ENCODE assay signal across 8 mouse cellular contexts in genomic region chr7:25238829-25239623, GRCm38 (mm10). TPM values are rescaled to one million over a fixed set of nuclear protein-coding genes. Genes with fewer than 3 reads are reported as not detected.
A peak's percentile ranks its signal among the peaks of the same experiment; 100 is the strongest.
DNase-seq lines count a peak whose midpoint lies in the region; ATAC-seq and TF ChIP-seq lines count a peak whose summit lies in the region.

No protein-coding gene starts in this region.

- H3K27ac ChIP-seq in forebrain, embryonic 15.5 days (replicated peaks): peak overlapping the region; percentile 88
- H3K27ac ChIP-seq in layer of hippocampus, adult 2 months: peak overlapping the region; percentile 100

- H3K4me2 ChIP-seq in forebrain, embryonic 15.5 days (replicated peaks): peak overlapping the region; percentile 77

- peaks cover 4% of the 10 kb centered on the region; the same call in 1 of the 2 replicates for H3K36me3 ChIP-seq in forebrain, embryonic 15.5 days

- no peaks in the 10 kb centered on the region for H3K27me3 ChIP-seq in forebrain, embryonic 15.5 days

- peak overlapping the region; percentile 92 for H3K4me3 ChIP-seq in forebrain, embryonic 15.5 days
- peak overlapping the region; percentile 65 for H3K4me3 ChIP-seq in layer of hippocampus, adult 2 months

- H3K4me1 ChIP-seq in forebrain, embryonic 15.5 days: peaks cover 35% of the 10 kb centered on the region

- TF ChIP-seq CTCF in layer of hippocampus, adult 2 months (conservative IDR thresholded peaks at IDR 0.05): peak; percentile 78

- intact Hi-C loops in heart, postnatal 25 days (cut with DNase I): loop anchor here (1.0 kb wide), 1 partner anchor 10 kb away; no protein-coding TSS in a partner anchor

- ATAC-seq in forebrain, embryonic 15.5 days (replicated peaks): peak; percentile 62

- H3K9ac ChIP-seq in forebrain, embryonic 15.5 days (replicated peaks): peak overlapping the region; percentile 47

- WGBS in forebrain, embryonic 15.5 days: 5% methylated on average over 30 of the region's 30 CpGs

- DNase-seq in MN1 (ENCODE audit: low spot score): peak; percentile 92
- DNase-seq in cerebellum, adult 11-12 months: peak; percentile 91
- DNase-seq in heart, postnatal 25 days (ENCODE audit: low spot score): peak; percentile 77
- peak; percentile 85 to 93 for DNase-seq in layer of hippocampus, adult 2 months (ENCODE audit: low spot score in 2 of 2)
- DNase-seq in lung, postnatal 10 days: peak; percentile 92
- peak; percentile 80 for DNase-seq in retina, adult 2 months (ENCODE audit: low read depth, low spot score)
- DNase-seq in thymus, postnatal 25 days: peak; percentile 86

- H3K9me3 ChIP-seq in forebrain, embryonic 15.5 days: no peaks in the 10 kb centered on the region

RNA-seq across cellular contexts. Expression of gene Gsk3a, which starts 1.4 kb away (rescaled TPM):
- polyA plus RNA-seq in forebrain, embryonic 15.5 days (2015; fragmentation: Nextera tagmentation; extraction: Ambion mirVana): 16.2 and 17.4 TPM in 2 replicates
- total RNA-seq in heart, postnatal 25 days (2021): 10 to 100 TPM; 62.6 to 64.6 TPM
- 100 to 1,000 TPM; 206 to 220 TPM for total RNA-seq in layer of hippocampus, adult 2 months (2021)

RNA-seq across cellular contexts. Expression of gene Erf, which starts 11.5 kb away (rescaled TPM):
- 4.8 and 5.5 TPM in 2 replicates for polyA plus RNA-seq in forebrain, embryonic 15.5 days (2015; fragmentation: Nextera tagmentation; extraction: Ambion mirVana)
- total RNA-seq in heart, postnatal 25 days (2021): 10 to 100 TPM; 19.2 to 29.6 TPM
- 10 to 100 TPM; 40.3 to 45.1 TPM for total RNA-seq in layer of hippocampus, adult 2 months (2021)

RNA-seq across cellular contexts. Expression of gene Zfp526, which starts 17.8 kb away (rescaled TPM):
- 1.9 and 2.0 TPM in 2 replicates for polyA plus RNA-seq in forebrain, embryonic 15.5 days (2015; fragmentation: Nextera tagmentation; extraction: Ambion mirVana)
- total RNA-seq in heart, postnatal 25 days (2021): 1 to 10 TPM; 8.0 to 9.1 TPM
- 10 to 100 TPM; 10.5 to 12.7 TPM for total RNA-seq in layer of hippocampus, adult 2 months (2021)

RNA-seq across cellular contexts. Expression of gene Dedd2, which starts 18.6 kb away (rescaled TPM):
- polyA plus RNA-seq in forebrain, embryonic 15.5 days (2015; fragmentation: Nextera tagmentation; extraction: Ambion mirVana): 17.7 and 18.0 TPM in 2 replicates
- total RNA-seq in heart, postnatal 25 days (2021): 10 to 100 TPM; 13.6 to 20.2 TPM
- total RNA-seq in layer of hippocampus, adult 2 months (2021): 10 to 100 TPM; 23.7 to 24.1 TPM

RNA-seq across cellular contexts. Expression of gene Cic, which starts 28.5 kb away (rescaled TPM):
- 53.2 and 54.4 TPM in 2 replicates for polyA plus RNA-seq in forebrain, embryonic 15.5 days (2015; fragmentation: Nextera tagmentation; extraction: Ambion mirVana)
- total RNA-seq in heart, postnatal 25 days (2021): 10 to 100 TPM; 61.9 to 65.9 TPM
- total RNA-seq in layer of hippocampus, adult 2 months (2021): 100 to 1,000 TPM; 218 to 225 TPM

Comparison
In these comparisons a context has a peak if more than half of its experiments do, and no peak if none do; other contexts are left out.
1. Peak in every context shown above with its lines: DNase-seq, ATAC-seq, H3K4me3 ChIP-seq and H3K27ac ChIP-seq.